8 mouse cellular contexts compared by ENCODE assay signal in the genomic region with DNA sequence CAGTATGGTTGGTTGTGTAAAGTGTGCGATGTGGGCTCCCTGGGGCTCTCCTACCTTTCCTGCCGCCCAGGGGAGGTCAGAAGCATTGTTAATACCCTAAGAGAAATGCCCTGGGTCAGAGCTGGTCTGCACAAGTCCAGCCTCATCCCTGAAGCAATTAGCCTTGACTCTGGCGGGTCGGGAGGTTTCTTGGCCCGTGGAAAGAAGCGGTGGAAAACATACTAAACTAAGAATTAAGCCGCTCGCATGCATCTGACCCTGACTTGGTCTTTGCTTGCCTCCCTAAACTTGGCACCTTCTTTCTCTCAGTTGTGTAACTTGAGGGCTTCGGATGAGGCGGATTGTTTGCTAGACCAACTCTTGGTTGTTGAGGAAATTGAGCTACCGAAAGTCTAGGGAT. TPM values are rescaled to one million over a fixed set of nuclear protein-coding genes. Genes with fewer than 3 reads are reported as not detected.
DNase-seq lines count a peak whose midpoint lies in the region; ATAC-seq and TF ChIP-seq lines count a peak whose summit lies in the region.

No protein-coding gene starts in this region.

- H3K4me2 ChIP-seq in forebrain, embryonic 12.5 days, result peak overlapping the region; percentile 75
- H3K4me2 ChIP-seq in midbrain, embryonic 13.5 days (replicated peaks), result peak overlapping the region; percentile 96

- ATAC-seq in forebrain, embryonic 12.5 days (ENCODE audit: low FRiP score), result no peak
- ATAC-seq in midbrain, embryonic 13.5 days, result no peak

- H3K27me3 ChIP-seq in C2C12 (ENCODE audit: control insufficient read depth, insufficient read depth, insufficient read length), result no peaks in the 10 kb centered on the region
- no peaks in the 10 kb centered on the region for H3K27me3 ChIP-seq in forebrain, embryonic 12.5 days
- no peaks in the 10 kb centered on the region; the same call in 1 of the 2 replicates for H3K27me3 ChIP-seq in midbrain, embryonic 13.5 days

- 28% methylated on average over 11 of the region's 11 CpGs for WGBS in forebrain, embryonic 12.5 days
- WGBS in midbrain, embryonic 13.5 days, result 29% methylated on average over 11 of the region's 11 CpGs

- H3ac ChIP-seq in C2C12 (ENCODE audit: control insufficient read depth, insufficient read length, low read depth), result peak overlapping the region; percentile 59

- 0 out of 2 replicates have a peak overlapping the region, but pooled peaks have one; percentile 91 for H3K27ac ChIP-seq in forebrain, embryonic 12.5 days
- no peak overlapping the region for H3K27ac ChIP-seq in midbrain, embryonic 13.5 days

- intact Hi-C loops in gastrocnemius, postnatal 36 days (cut with DNase I), result no loop called here

- H3K4me3 ChIP-seq in C2C12 (ENCODE audit: insufficient read depth, poor library complexity, severe bottlenecking), result peak overlapping the region; percentile 76
- H3K4me3 ChIP-seq in forebrain, embryonic 12.5 days (replicated peaks), result peak overlapping the region; percentile 98
- H3K4me3 ChIP-seq in midbrain, embryonic 13.5 days (replicated peaks), result peak overlapping the region; percentile 99

- no peaks in the 10 kb centered on the region for H3K36me3 ChIP-seq in C2C12 (ENCODE audit: control insufficient read depth, insufficient read depth)
- no peaks in the 10 kb centered on the region for H3K36me3 ChIP-seq in forebrain, embryonic 12.5 days (replicated peaks)
- H3K36me3 ChIP-seq in midbrain, embryonic 13.5 days, result no peaks in the 10 kb centered on the region

- H3K79me3 ChIP-seq in C2C12 (ENCODE audit: low read depth), result peaks cover 55% of the 10 kb centered on the region

- no peak for TF ChIP-seq CTCF in C2C12 (IDR thresholded peaks at IDR 0.05; ENCODE audit: control insufficient read depth, insufficient read depth, insufficient read length)

- H3K9me3 ChIP-seq in forebrain, embryonic 12.5 days, result no peaks in the 10 kb centered on the region
- no peaks in the 10 kb centered on the region for H3K9me3 ChIP-seq in midbrain, embryonic 13.5 days

- peak overlapping the region; percentile 96 for H3K9ac ChIP-seq in forebrain, embryonic 12.5 days
- peak overlapping the region; percentile 95 for H3K9ac ChIP-seq in midbrain, embryonic 13.5 days (replicated peaks)

- H3K79me2 ChIP-seq in C2C12 (ENCODE audit: control insufficient read depth, insufficient read depth), result peaks cover 63% of the 10 kb centered on the region

- H3K4me1 ChIP-seq in forebrain, embryonic 12.5 days, result peaks cover 32% of the 10 kb centered on the region
- peaks cover 50% of the 10 kb centered on the region for H3K4me1 ChIP-seq in midbrain, embryonic 13.5 days (replicated peaks)

- peak; percentile 20 for DNase-seq in cerebellum, adult 8-10 months
- no peak for DNase-seq in cerebellum, postnatal 14 days
- peak; percentile 24 for DNase-seq in kidney, adult 18-20 months
- DNase-seq in B cell, adult 2 months, result no peak
- no peak for DNase-seq in gastrocnemius, postnatal 36 days

TF ChIP-seq in C2C12, 6 proteins besides CTCF, POLR2A, EP300 and RAD21:
- TF ChIP-seq USF1 (IDR thresholded peaks at IDR 0.05; ENCODE audit: low read depth) (no peak), MAX (IDR thresholded peaks at IDR 0.05) (no peak), MYOG (IDR thresholded peaks at IDR 0.05; ENCODE audit: control insufficient read depth, extremely low read depth, insufficient read length) (no peak), CEBPB (IDR thresholded peaks at IDR 0.05; ENCODE audit: low read depth) (no peak), MYOD1 (IDR thresholded peaks at IDR 0.05; ENCODE audit: control insufficient read depth, insufficient read length, low read depth) (no peak), FOSL1 (IDR thresholded peaks at IDR 0.05; ENCODE audit: insufficient read depth, low read length, poor library complexity, severe bottlenecking) (no peak)

RNA-seq across cellular contexts. Expression of gene Ubp1, which starts 1.8 kb away (rescaled TPM):
- 23.7 TPM for polyA plus RNA-seq in C2C12 (2012; fragmentation: generic; extraction: Trizol)
- 46.7 and 47.6 TPM in 2 replicates for polyA plus RNA-seq in forebrain, embryonic 12.5 days (2016; fragmentation: Nextera tagmentation; extraction: Ambion mirVana)
- 32.5 and 37.6 TPM in 2 replicates for polyA plus RNA-seq in midbrain, embryonic 13.5 days (2015; fragmentation: Nextera tagmentation; extraction: Ambion mirVana)
- 10 to 100 TPM; 17.0 to 17.6 TPM for total RNA-seq in gastrocnemius, postnatal 36 days (2021)

Comparison
In these comparisons a context has a peak if more than half of its experiments do, and no peak if none do; other contexts are left out.
1. DNase-seq: peak in cerebellum, adult 8-10 months (single experiment) and kidney, adult 18-20 months (single experiment); none in cerebellum, postnatal 14 days (0 of 2), B cell, adult 2 months (0 of 2) and gastrocnemius, postnatal 36 days (0 of 2).
2. Peak in every context shown above with its lines, with median percentiles within 50 percentile points of each other: H3K4me3 ChIP-seq.